Mouse (Mus musculus) gonadal fat pad, adult 2 months (tissue): ENCODE measurements around the gene Btbd35f22. TPM values are rescaled to one million over a fixed set of nuclear protein-coding genes. Genes with fewer than 3 reads are reported as not detected.
"Not testable (repeated sequence)": the region's sequence is repeated elsewhere in the genome, so short reads cannot be mapped to it uniquely, and the experiment has no call there.

Source experiments
- DNase-seq: peaks from one replicate; pipeline ENCODE4 v3.0.0-alpha.2; 2012; ENCODE audit warnings: low read depth
- polyA plus RNA-seq: library from polyadenylated mRNA; depleted of rRNA; stranded (reverse); fragments of >200 nt; gene quantifications from 2 replicates; pipeline ENCODE4 v1.2.3, GENCODE M21; 2012; rRNA removed

The Btbd35f22 gene
- polyA plus RNA-seq = not detected in 2 replicates

- not testable (repeated sequence) for DNase-seq
These were observed at the start of gene Btbd35f22 for GRCm38 (mm10) chrX:32047529-32047928. Btbd35f22 (plus strand) TSS chrX:32047829.

Other genes starting within 250 kb of the Btbd35f22 start
- gene Gm21637, start 85.8 kb upstream of the Btbd35f22 start, polyA plus RNA-seq = not detected in 2 replicates
- gene Btbd35f2, start 230.6 kb downstream of the Btbd35f22 start, polyA plus RNA-seq = not detected in 2 replicates